Mouse (Mus musculus) neural tube, embryonic 14.5 days (tissue): ENCODE data around the gene Ptpn6. TPM values are rescaled to one million over a fixed set of nuclear protein-coding genes. Genes with fewer than 3 reads are reported as not detected.

Source experiments
- ATAC-seq: fragments of 200-750 bp; cut with Nextera tagmentation; 2 replicates; pipeline ENCODE4 v1.8.0; 2017; ENCODE audit warnings: low read depth, mild to moderate bottlenecking, moderate TSS enrichment, moderate library complexity
- H3K27ac ChIP-seq: fragments of 300-500 bp; sonication (generic); 2 replicates; pipeline ENCODE4 v1.5.1; 2014; ENCODE audit warnings: low read depth, mild to moderate bottlenecking, control low read depth, low read length, moderate library complexity, mixed read lengths
- H3K27me3 ChIP-seq: fragments of 300-500 bp; sonication (generic); 2 replicates; pipeline ENCODE4 v1.6.1; 2014; ENCODE audit warnings: low read length; ENCODE audit not compliant: control insufficient read depth, insufficient read depth
- H3K36me3 ChIP-seq: fragments of 300-500 bp; sonication (generic); 2 replicates; pipeline ENCODE4 v1.6.1; 2014; ENCODE audit warnings: low read length, mixed read lengths; ENCODE audit not compliant: control insufficient read depth, insufficient read depth
- H3K4me1 ChIP-seq: fragments of 300-500 bp; sonication (generic); 2 replicates; pipeline ENCODE4 v1.6.1; 2014; ENCODE audit warnings: low read length; ENCODE audit not compliant: control insufficient read depth, insufficient read depth
- H3K4me2 ChIP-seq: fragments of 300-500 bp; sonication (generic); 2 replicates; pipeline ENCODE4 v1.6.1; 2014; ENCODE audit warnings: mild to moderate bottlenecking, low read depth, low read length, control low read depth
- H3K4me3 ChIP-seq: fragments of 300-500 bp; sonication (generic); 2 replicates; pipeline ENCODE4 v1.5.1; 2014; ENCODE audit warnings: low read depth, low read length, control low read depth, mixed read lengths
- H3K9ac ChIP-seq: fragments of 300-500 bp; sonication (generic); replicated peaks from 2 replicates; pipeline ENCODE4 v1.6.1; 2014; ENCODE audit warnings: low read depth, mild to moderate bottlenecking, control low read depth, low read length, mixed read lengths
- H3K9me3 ChIP-seq: fragments of 300-500 bp; sonication (generic); 2 replicates; pipeline ENCODE4 v1.6.1; 2016; ENCODE audit warnings: low read length; ENCODE audit not compliant: control insufficient read depth
- WGBS: fragments of 180-500 bp; shearing (Covaris S2); extraction: QIAGEN DNeasy Blood & Tissue Kit; methylation state at CpG from one replicate; pipeline ENCODE4 v1.1.7; 2014; 5-methylcytosine and 5-hydroxymethylcytosine counted together
- polyA plus RNA-seq: library from polyadenylated mRNA; unstranded; fragments of >200 nt; fragmentation: Nextera tagmentation; extraction: Ambion mirVana; gene quantifications from 2 replicates; pipeline ENCODE4 v1.2.1, GENCODE M21; 2014

Ptpn6 gene
- polyA plus RNA-seq, 1 experiment from 2014 or later = 2.6 TPM

DNA sequence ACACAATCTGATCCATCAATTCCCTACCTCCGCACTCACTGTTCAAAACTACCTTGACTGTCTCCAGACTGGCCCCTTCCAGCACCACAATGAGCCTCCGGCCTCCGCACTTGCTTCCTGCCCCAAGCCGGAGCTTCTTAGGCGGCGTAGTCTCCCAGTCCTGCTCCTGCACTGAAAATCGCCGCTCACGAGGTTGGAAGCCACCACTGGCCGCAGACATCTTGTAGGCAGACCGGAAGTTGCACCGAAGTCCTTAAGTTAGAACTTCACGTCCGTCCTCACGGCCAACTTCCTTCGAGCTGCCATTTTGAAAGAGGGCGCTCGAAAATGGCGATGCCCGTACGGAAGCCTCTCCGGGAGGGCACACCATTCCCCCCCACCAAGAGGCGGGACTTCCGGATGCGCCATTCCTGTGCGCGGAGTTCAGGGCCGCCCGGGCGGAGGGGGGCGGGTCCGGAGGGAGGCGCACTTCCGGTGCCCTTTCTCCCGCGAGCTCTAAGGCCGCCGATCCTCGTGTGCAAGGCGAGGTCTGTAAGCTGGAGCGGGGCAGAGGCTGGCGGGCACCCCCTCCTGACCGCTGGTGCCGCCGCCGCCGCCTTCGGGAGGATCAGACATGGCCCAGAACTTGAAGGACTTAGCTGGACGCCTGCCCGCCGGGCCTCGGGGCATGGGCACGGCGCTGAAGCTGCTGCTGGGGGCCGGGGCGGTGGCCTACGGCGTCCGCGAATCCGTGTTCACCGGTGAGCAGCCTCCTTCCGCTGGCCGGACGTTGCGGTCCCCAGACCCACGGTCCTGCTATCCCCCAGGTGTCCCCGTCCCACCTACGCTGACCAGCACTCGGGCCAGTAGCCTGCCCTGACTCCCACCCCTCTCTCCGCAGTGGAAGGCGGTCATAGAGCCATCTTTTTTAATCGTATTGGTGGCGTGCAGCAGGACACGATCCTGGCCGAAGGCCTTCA lies 26.4 kb downstream of the Ptpn6 start, which contains the start of the genes Emg1 and Phb2:
Gene Emg1, minus strand, starts transcription at position 355 of the 959 bp plus-strand sequence.
Gene Phb2, plus strand, starts transcription at position 513 of the 959 bp plus-strand sequence.
- peak within 1 kb of the TSS; percentile 96 for H3K4me2 ChIP-seq
- no peaks in the 10 kb centered on the region for H3K27me3 ChIP-seq
- H3K36me3 ChIP-seq = peaks cover 26% of the 10 kb centered on the region
- peak within 1 kb of the TSS; percentile 71 for H3K9ac ChIP-seq
- peaks cover 17% of the 10 kb centered on the region for H3K4me1 ChIP-seq
- H3K27ac ChIP-seq = peak within 1 kb of the TSS; percentile 60; the same call in 1 of the 2 replicates
- WGBS = under 1% methylated on average over 68 of the region's 76 CpGs
- peak; percentile 97 for ATAC-seq
- H3K9me3 ChIP-seq = no peaks in the 10 kb centered on the region
- H3K4me3 ChIP-seq = peak within 1 kb of the TSS; percentile 67

- no peaks in the 10 kb centered on the region for H3K27me3 ChIP-seq
Measured at GRCm38 (mm10) chr6:124708289-124708889, 30.1 kb downstream of the Ptpn6 start.

DNA sequence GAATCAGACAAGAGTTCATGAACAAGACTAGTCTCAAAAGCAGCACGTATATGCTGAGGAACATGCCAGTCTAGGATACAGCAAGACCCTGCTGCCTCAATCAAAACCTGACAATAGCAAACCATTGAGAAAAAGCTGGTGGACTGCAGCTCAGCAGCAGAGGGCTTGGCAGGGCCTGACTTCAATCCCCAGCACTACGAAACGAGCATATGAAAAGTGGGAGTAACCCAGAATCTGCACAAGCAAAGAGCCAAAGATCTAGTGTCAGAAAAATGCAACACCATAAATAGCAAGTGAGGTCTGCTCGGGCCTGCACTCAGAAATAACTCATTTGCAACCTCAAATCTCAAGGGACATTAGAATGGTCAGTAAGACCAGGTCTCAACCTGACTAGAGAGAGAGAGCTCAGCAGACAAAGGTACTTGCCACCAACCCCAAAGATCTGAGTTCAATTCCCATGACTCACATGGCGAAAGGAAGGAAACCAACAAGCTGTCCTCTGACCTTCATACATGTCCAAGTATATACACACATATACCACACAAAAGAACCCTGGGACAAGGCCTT lies 32.4 kb downstream of the Ptpn6 start:
- Histone ChIP-seq H3K4me3 (no peak overlapping the region), H3K9me3 (no peaks in the 10 kb centered on the region), H3K36me3 (peaks cover 43% of the 10 kb centered on the region), H3K27me3 (no peaks in the 10 kb centered on the region), H3K4me1 (peaks cover 9% of the 10 kb centered on the region), H3K27ac (no peak overlapping the region), H3K4me2 (no peak overlapping the region), H3K9ac (no peak overlapping the region)
- ATAC-seq = no peak
- WGBS = 86% methylated on average over 5 of the region's 5 CpGs

More at GRCm38 (mm10) chr6:124708289-124708889, 30.1 kb downstream of the Ptpn6 start:
- no peaks in the 10 kb centered on the region for H3K9me3 ChIP-seq
- WGBS = 96% methylated on average over 10 of the region's 10 CpGs
- H3K4me2 ChIP-seq = no peak overlapping the region
- H3K27ac ChIP-seq = no peak overlapping the region
- no peak overlapping the region for H3K9ac ChIP-seq
- no peak overlapping the region for H3K4me3 ChIP-seq
- no peak for ATAC-seq
- peaks cover 28% of the 10 kb centered on the region for H3K36me3 ChIP-seq
- peaks cover 16% of the 10 kb centered on the region for H3K4me1 ChIP-seq

DNA sequence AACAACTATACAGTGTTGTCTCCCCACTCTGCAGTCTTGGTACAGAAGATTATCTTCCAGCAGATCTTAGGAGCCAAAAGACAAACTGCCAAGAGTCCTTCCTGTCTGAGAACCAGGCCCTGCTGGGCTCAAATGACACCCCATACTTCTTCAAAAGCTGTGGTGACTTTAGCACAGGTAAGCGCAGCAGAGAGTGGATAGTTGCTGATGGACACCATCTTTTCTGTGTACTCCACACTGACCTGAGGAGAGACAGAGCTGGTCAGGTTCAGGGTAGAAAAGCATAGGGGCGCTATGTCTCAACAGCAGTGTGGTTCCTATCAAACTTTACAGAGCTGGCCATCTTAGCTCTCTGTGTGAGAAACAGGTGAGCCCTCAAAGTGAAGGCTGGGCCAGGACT lies 34.1 kb downstream of the Ptpn6 start:
- 100% methylated on average over 2 of the region's 2 CpGs for WGBS
- H3K36me3 ChIP-seq = peaks cover 43% of the 10 kb centered on the region
- H3K9me3 ChIP-seq = no peaks in the 10 kb centered on the region
- H3K4me1 ChIP-seq = no peaks in the 10 kb centered on the region
- no peak for ATAC-seq
- H3K27me3 ChIP-seq = no peaks in the 10 kb centered on the region
- no peak overlapping the region for H3K4me2 ChIP-seq
- H3K9ac ChIP-seq = no peak overlapping the region
- no peak overlapping the region for H3K4me3 ChIP-seq
- H3K27ac ChIP-seq = no peak overlapping the region

DNA sequence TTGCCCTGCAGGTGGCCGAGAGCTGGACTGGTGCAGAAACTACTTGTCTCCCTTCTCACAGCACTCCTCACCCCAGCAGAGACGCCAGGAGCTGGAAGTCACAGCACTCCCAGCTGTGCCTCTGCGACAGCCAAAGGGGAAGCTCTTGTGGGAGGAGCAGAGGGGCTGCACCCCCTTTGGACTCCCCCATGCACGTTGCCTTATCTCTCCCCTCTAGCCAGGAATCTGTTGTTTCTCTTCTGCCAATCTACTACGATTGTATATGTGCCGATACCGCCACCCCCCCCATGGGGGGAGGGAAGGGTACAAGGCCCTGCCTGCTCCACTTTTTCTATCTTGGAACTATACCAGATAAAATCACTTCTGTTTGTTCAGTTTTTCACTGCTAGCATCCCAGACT lies 34.7 kb downstream of the Ptpn6 start:
- Histone ChIP-seq H3K27ac (no peak overlapping the region), H3K4me1 (no peaks in the 10 kb centered on the region), H3K9ac (no peak overlapping the region), H3K4me3 (no peak overlapping the region), H3K27me3 (no peaks in the 10 kb centered on the region), H3K9me3 (no peaks in the 10 kb centered on the region), H3K4me2 (no peak overlapping the region), H3K36me3 (peaks cover 48% of the 10 kb centered on the region)
- no peak for ATAC-seq
- 85% methylated on average over 7 of the region's 7 CpGs for WGBS

GRCm38 (mm10) chr6:124702784-124703103 lies 35.8 kb downstream of the Ptpn6 start:
- Histone ChIP-seq H3K9ac (no peak overlapping the region), H3K4me3 (no peak overlapping the region), H3K9me3 (no peaks in the 10 kb centered on the region), H3K4me2 (no peak overlapping the region), H3K36me3 (peaks cover 48% of the 10 kb centered on the region), H3K27me3 (no peaks in the 10 kb centered on the region), H3K27ac (no peak overlapping the region), H3K4me1 (no peaks in the 10 kb centered on the region)
- ATAC-seq = peak; percentile 80
- WGBS = 59% methylated on average over 3 of the region's 3 CpGs

- Histone ChIP-seq H3K27ac (no peak overlapping the region), H3K4me3 (no peak overlapping the region), H3K27me3 (no peaks in the 10 kb centered on the region), H3K4me2 (no peak overlapping the region), H3K36me3 (peaks cover 48% of the 10 kb centered on the region), H3K9me3 (no peaks in the 10 kb centered on the region), H3K4me1 (no peaks in the 10 kb centered on the region), H3K9ac (no peak overlapping the region)
- ATAC-seq = peak; percentile 16
- 96% methylated on average over 17 of the region's 17 CpGs for WGBS
Measured at GRCm38 (mm10) chr6:124702102-124702783, 36.3 kb downstream of the Ptpn6 start.

DNA sequence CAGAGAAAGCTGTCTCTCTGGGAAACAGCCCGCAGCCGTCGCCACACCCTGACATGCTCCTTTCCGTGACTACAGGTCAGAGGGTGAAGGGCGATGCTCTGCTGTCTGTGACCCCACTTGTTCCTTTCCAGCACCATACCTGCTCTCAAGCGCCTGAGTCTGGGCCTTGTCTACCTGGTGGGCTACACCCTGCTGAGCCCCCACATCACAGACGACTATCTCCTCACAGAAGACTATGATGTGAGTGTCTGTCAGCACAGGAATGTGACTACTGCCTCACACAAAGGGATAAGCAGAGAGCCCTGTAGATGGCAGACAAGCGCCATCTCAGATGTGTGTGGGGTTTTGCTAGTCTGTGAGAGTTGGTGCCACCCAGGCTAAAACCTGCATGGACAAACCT lies 37.2 kb downstream of the Ptpn6 start:
- WGBS = 76% methylated on average over 8 of the region's 8 CpGs

More for the DNA sequence above, 37.2 kb downstream of the Ptpn6 start:
- peak; percentile 33; the same call in 1 of the 2 replicates for ATAC-seq
- peaks cover 47% of the 10 kb centered on the region for H3K36me3 ChIP-seq
- H3K27ac ChIP-seq = no peak overlapping the region
- no peaks in the 10 kb centered on the region for H3K9me3 ChIP-seq
- H3K4me1 ChIP-seq = no peaks in the 10 kb centered on the region
- no peak overlapping the region for H3K4me3 ChIP-seq
- H3K4me2 ChIP-seq = no peak overlapping the region
- H3K27me3 ChIP-seq = no peaks in the 10 kb centered on the region
- no peak overlapping the region for H3K9ac ChIP-seq
